Mouse (Mus musculus) heart, adult 2 months (tissue): ENCODE measurements around the gene Rbpj.

Source experiments
- CTCF ChIP-seq: fragments of 200-600 bp; IDR thresholded peaks from 2 replicates; pipeline ENCODE4 v1.8.1; 2022; ENCODE audit warnings: antibody characterized with exemption, mild to moderate bottlenecking, moderate library complexity
- EP300 ChIP-seq: fragments of 200-500 bp; IDR thresholded peaks from 2 replicates; pipeline ENCODE4 v1.6.1; 2011; ENCODE audit warnings: low read depth, low read length, control low read depth; ENCODE audit not compliant: insufficient read depth
- POLR2A ChIP-seq: fragments of 200-500 bp; IDR thresholded peaks from 2 replicates; pipeline ENCODE4 v1.6.1; 2011; ENCODE audit warnings: mild to moderate bottlenecking, low read depth, low read length, control low read depth; ENCODE audit not compliant: insufficient read depth

- TF ChIP-seq CTCF (no peak), POLR2A (no peak), EP300 (no peak)
Measured at GRCm38 (mm10) chr5:53505751-53506150, 39.8 kb downstream of the Rbpj start.
